Mouse (Mus musculus) layer of hippocampus, postnatal 10 days (tissue): ENCODE measurements around the gene Xpo5. TPM values are rescaled to one million over a fixed set of nuclear protein-coding genes. Genes with fewer than 3 reads are reported as not detected.

Experiments
- DNase-seq, 2 experiments: peaks; one replicate each; pipeline ENCODE4 v3.0.0; 2021; ENCODE audit warnings: low spot score in 2 of 2
- long read RNA-seq: library from polyadenylated mRNA; stranded (forward); transcript quantifications from one replicate; pipeline ENCODE4 v2.0.0, GENCODE M21; 2023
- total RNA-seq, 2 experiments: library from RNA; stranded (reverse); gene quantifications; 2 replicates each; pipeline ENCODE4 v1.2.3; 2021

Gene Xpo5
- 10 to 100 TPM; 43.0 to 43.9 TPM for total RNA-seq
- long read RNA-seq, full-length matches to known transcripts = 4 of 9 reads
- long read RNA-seq, partial matches to known transcripts = 2 of 9 reads
- long read RNA-seq, other reads (novel, unspliced or antisense) = 3 of 9 reads

DNA sequence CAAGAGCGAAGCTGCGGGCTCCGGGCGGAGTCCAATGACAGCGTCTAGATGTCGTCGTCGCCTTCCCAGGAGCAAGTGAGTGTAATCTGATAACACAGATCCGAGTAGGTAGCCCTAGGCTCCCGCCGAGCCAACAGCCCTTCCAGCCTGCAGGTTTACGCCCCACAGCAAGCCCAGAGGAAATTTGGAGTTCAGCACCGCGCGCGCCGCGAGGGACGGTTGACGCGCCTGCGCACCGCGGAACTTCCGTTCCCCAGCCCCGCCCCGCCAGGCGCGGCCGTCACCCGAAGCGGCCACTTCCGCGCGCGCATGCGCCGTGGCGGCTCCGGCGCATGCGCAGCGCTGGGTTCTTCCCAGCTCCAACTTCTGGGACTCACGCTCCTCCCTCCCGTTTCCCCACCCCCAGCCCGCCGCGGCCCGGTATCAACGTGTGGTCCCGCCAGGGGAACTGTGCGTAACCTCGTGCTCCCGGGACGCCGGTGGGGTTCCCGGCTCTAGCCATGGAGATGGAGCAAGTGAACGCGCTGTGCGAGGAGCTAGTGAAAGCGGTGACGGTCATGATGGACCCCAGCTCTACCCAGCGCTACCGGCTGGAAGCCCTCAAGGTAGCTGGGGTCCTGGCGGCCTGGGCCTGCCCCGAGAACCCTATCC, at the start of gene Xpo5, which contains the start of gene Polh:
Gene Xpo5 (plus strand): TSS at position 362 of the 651 bp plus-strand sequence.
Gene Polh (minus strand): TSS at position 225 of the 651 bp plus-strand sequence.
- peak; percentile 88 to 93 for DNase-seq

GRCm38 (mm10) chr17:46152847-46153782, 49.5 kb upstream of the Xpo5 start, which contains the start of gene Mad2l1bp:
TSS of gene Mad2l1bp (minus strand) at chr17:46153553.
- peak; percentile 74 to 81 for DNase-seq

GRCm38 (mm10) chr17:46154336-46154735, 48.2 kb upstream of the Xpo5 start:
- no peak for DNase-seq

- no peak for DNase-seq
These were observed 45.9 kb upstream of the Xpo5 start for GRCm38 (mm10) chr17:46156680-46157079.

DNA sequence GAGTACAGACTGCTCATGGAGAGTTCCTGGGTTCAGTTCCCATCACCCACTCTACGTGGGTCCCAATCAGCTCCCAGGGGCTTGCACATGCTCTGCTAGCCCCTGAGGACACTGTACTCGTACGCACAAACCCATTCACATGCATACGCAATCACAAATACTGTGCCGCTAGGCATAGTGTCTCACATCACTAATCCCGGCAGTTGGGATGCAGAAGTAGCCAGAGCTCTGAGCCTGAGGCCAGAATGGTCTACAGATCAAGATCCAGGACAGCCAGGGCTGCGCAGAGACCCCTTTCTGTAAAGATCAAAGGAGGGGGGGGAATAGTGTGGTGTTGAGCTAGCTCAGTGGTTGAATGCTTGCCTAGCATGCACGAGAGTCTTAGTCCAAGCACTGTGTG, 45.5 kb upstream of the Xpo5 start:
- DNase-seq = no peak

GRCm38 (mm10) chr17:46159236-46159635, 43.3 kb upstream of the Xpo5 start:
- DNase-seq = no peak

GRCm38 (mm10) chr17:46160090-46160662, 42.4 kb upstream of the Xpo5 start:
- peak; percentile 81 to 86 for DNase-seq

- DNase-seq = peak; percentile 92
These were observed 41.9 kb upstream of the Xpo5 start, which contains the start of gene Gtpbp2 for GRCm38 (mm10) chr17:46160686-46161085. TSS of gene Gtpbp2 (plus strand) at chr17:46161032.

DNA sequence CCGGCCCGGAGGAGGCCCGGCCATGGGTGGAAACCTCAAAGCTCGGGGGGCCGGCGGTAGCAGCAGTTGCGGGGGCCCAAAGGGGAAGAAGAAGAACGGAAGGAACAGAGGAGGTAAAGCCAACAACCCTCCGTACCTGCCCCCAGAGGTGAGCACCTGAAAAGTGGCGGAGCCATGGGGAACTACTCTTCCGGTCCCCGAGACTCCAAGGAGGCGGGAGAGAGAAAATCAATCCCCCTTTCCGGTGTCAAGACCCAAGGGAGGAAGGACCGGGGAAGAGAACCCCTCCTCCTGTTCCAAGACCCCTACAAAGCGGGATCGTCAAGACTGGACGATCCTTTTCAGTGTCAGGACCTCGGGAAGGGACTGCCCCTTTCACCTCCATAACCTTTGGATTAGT, 41.4 kb upstream of the Xpo5 start:
- DNase-seq = no peak

GRCm38 (mm10) chr17:46161710-46162109, 40.9 kb upstream of the Xpo5 start:
- no peak for DNase-seq

GRCm38 (mm10) chr17:46162551-46162950, 40.0 kb upstream of the Xpo5 start:
- DNase-seq = no peak

DNA sequence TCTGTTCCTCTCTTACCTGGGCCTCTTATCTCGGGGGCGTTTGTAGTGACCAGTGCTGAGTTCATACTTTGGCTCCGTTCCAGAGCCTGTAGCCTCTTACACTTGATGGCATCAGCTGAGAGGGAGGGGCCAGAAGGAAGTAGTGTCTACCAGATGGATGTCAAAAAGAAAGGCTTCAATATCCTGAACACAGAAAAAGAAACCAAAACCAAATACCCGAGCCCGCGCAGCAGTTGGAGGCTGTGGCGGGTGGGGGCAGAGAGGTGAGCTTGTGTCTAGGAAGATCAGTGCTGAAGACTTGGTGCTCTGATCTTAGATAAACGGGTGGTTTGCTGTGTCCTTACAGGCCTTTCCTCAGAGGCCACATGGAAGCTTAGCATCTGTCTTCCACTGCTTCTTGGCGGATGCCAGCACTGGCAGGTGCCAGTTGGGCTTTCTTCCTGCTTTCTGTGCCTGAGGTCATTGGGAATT, 39.6 kb upstream of the Xpo5 start:
- no peak for DNase-seq

DNA sequence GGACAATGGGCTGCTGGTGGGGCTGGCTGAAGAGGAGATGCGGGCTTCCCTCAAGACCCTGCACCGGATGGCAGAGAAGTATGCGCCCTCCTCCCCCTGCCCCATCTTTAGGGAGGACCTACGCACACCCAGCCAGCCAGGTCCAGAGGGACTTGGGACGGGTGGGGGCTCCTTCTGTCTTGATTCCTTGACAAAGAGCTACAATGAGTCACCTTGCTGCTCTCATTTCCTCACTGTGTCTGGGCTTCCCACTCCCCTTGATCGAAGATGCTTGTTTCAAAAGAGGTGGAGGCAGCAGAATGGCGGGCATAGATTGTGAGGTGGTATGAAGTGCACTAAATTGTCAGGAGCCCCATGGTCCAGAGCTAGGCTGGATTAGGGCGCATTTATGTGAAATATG, 38.3 kb upstream of the Xpo5 start:
- DNase-seq = no peak

DNA sequence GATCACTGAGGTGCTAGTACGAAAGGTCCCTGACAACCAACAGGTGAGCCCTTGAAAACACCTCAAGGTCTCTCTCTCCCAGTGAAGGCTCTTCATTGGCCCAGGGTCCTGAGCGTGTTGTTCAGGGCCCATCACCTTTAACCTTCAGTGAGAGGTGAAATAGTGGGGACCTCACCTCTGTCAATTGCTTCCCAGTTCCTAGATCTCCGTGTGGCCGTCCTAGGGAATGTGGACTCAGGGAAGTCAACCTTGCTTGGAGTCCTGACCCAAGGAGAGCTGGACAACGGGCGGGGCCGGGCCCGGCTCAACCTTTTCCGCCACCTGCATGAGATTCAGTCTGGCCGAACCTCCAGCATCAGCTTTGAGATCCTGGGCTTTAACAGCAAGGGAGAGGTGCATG, 37.8 kb upstream of the Xpo5 start:
- no peak for DNase-seq

GRCm38 (mm10) chr17:46165460-46165859, 37.1 kb upstream of the Xpo5 start:
- DNase-seq = no peak

GRCm38 (mm10) chr17:46166270-46166669, 36.3 kb upstream of the Xpo5 start:
- DNase-seq = no peak

DNA sequence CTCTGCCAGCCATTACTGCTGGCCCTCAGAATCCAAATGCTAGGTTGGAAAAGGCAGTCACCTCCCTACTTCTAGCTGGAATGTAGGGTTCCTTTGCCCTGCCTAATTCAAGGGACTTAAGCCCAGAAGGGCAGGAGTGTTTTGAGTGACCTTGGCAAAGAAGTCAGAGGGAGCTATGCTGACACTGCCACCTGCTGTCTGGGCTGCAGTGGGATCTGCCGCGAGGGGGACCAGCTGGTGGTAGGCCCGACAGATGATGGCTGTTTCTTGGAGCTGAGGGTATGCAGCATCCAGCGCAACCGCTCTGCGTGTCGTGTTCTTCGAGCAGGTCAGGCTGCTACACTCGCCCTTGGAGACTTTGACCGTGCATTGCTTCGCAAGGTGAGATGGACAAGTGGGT, 35.6 kb upstream of the Xpo5 start:
- peak in 1 of 2 experiments; percentile 52 for DNase-seq

DNA sequence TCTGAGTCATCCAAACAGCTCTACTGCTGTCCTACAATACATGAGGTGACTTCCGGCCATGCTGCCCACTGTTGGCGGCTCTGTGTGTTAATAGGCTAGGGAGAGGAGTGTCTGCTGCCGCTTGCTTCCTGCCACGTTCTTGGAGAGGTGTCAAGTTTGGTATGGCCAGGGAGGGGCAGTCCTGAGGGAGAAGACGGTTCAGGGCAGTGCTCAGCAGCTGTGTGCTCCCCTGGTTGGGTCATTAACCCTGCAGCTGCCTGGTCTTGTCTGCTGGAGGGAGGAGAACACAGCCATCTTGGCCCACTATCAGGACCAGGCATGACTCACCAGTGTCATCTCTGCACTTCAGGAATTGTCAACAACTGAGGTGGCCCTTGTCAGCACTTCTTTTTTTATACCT, 34.3 kb upstream of the Xpo5 start:
- DNase-seq = no peak

GRCm38 (mm10) chr17:46168768-46169167, 33.8 kb upstream of the Xpo5 start:
- no peak for DNase-seq

- DNase-seq = no peak
These were observed 32.0 kb upstream of the Xpo5 start for GRCm38 (mm10) chr17:46170538-46170937.

- DNase-seq = peak in 1 of 2 experiments; percentile 35
These were observed 20.3 kb upstream of the Xpo5 start for GRCm38 (mm10) chr17:46182273-46182672.
